Mouse (Mus musculus) layer of hippocampus, postnatal 14 days (tissue): ENCODE data around the gene Akap3. TPM values are rescaled to one million over a fixed set of nuclear protein-coding genes. Genes with fewer than 3 reads are reported as not detected.

Experiments
- DNase-seq, 2 experiments: peaks; one replicate each; pipeline ENCODE4 v3.0.0; 2021 to 2022; ENCODE audit warnings: low spot score in 2 of 2, mixed read lengths in 1 of 2
- long read RNA-seq, 2 experiments: library from polyadenylated mRNA; stranded (forward); transcript quantifications; one replicate each; pipeline ENCODE4 v2.0.0; 2021
- total RNA-seq, 2 experiments: library from RNA; stranded (reverse); gene quantifications; 2 replicates each; pipeline ENCODE4 v1.2.3; 2021

Akap3 gene
- total RNA-seq = under 1 TPM; 0.12 to 0.21 TPM
- long read RNA-seq, experiment 1 = 0 reads
- long read RNA-seq, experiment 2 = 0 reads

DNA sequence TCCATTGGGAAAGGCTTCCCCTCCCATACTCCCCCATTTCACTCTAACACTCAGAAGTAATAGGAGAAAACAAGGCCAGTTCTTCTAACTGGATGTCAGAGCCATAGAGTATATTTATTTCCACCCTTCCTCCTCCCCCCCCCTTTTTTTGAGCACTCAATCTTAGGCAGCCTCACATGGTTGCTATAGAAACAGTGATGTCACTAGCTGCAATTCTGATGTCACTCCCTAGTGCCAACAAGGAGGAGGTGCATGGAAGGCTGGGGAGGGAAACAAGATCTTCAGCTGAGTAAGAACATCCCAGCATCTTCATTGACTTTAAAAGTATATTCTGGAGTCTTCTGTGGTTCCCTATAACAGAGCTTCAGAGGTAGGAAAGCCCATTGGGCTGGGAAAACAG, at the start of gene Akap3:
Akap3 (plus strand) TSS at position 218 of the 400 bp plus-strand sequence.
- no peak for DNase-seq

DNA sequence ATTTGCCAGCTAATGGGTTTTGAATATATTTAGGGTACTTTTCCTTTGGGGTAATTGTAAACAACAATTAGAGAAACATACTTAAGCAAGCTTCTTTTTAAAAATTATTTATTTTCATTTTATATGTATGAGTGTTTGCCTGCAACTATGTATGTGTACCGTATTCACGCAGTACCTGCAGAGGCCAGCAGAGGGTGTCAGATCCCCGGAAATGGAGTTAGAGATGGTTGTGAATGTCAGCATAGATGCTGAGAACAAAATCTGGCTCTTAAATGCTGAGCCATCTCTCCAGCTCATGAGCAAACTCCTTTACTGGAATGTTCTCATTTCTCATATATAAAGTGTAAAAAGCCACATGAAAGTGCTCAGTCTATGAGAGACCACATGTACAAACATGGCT, 46.1 kb upstream of the Akap3 start:
- DNase-seq = no peak

DNA sequence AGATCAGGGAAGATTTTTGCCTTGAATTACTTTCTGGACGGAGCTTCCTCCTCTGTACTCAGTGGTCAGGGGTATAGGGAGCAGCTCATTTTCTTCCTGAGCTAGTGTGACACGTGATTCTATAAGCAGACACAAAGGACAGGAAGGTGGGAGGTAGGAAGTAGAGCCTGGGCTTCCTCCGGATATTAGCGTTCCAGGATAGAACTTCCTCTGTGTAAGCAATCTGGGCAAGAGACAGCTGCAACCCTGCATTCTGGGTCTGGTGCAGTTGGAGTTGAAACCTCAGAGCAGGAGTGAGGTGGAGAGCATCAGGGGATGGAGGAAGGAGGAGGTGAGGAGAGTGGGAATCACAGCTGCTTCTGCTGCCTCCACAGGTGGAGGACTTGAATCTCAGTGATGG, 44.8 kb upstream of the Akap3 start:
- peak in 1 of 2 experiments; percentile 11 for DNase-seq

DNA sequence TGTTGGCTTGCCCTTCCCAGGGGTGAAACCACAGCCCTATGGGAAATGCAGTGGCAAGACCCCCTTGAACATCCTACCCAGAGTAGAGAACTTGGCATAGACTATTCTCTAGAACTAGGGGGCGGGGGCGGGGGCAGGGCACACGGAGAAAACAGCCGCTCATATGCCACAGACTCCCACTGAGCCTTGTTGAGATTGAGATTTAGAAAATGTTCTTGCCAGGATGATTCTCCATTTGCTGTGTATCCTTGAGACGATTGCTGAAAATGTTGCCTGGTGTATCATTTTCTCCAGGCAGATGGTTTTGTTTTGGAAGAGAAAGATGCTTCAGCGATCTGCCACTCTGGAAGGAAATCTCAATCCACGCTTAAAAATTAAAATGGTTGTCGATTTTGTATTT, 44.3 kb upstream of the Akap3 start:
- DNase-seq = peak in 1 of 2 experiments; percentile 46

DNA sequence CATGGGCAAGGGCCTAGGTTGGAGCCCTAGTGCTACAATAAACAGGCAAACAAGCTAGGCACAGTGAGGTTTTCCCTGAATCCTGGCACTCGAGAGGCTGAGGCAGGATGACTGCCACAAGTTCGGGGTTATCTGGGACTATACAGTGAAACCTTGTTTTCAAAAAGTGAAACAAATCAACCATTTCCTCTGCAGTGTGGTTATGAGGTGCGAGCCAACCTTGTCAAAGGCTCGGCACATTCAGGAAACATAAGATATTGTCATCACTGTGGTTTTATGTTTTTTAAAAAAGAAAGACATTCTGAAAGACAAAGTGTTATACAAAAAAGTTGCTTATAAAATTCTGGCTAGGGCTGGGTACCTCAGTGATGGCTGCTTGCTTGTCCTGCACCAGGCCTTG, 41.4 kb upstream of the Akap3 start:
- no peak for DNase-seq

DNA sequence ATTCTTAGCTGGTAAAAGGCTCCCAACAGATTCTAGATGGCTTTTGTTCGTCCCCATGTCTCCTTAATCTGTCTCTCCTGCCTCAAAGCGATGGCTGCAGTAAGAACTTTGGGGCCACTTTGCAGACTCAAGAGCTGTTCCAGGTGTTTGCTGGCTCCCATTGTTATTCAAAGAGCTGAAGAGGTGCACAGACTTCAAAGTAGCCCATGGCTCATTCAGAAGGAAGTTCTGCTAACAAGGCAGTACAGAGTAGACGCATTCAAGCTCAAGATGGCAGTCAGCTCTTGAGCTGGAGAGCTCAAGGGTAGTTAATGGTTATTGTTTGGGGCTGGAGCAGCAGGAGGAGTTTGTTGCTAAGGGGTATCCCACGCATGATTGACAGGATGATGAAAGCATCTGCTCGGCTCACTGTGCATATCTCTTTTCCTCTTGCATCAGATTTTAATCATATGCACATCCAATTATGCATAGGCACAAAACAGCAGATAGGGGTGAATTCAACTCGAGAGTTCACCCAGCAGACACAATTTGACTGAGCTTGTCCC, 37.6 kb upstream of the Akap3 start:
- no peak for DNase-seq

DNA sequence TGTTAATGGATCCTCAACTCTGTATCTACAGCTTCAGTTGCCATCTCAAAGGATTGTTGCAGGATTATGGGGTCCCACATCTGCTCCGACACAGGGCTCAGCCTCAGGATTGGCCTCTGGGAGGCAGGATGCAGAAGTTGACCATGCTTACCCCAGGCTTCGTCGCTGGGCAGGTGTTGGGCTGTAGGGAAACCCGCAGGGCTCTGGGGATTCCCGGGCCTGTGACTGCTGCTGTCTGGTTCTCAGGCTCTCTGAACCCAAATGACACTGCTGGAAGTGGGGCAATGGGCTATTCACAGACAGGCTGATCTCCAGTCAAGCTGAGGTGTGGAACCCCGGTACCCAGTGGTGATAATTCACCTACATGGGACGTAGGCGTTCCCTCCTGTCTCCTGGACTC, 36.6 kb upstream of the Akap3 start:
- DNase-seq = no peak

DNA sequence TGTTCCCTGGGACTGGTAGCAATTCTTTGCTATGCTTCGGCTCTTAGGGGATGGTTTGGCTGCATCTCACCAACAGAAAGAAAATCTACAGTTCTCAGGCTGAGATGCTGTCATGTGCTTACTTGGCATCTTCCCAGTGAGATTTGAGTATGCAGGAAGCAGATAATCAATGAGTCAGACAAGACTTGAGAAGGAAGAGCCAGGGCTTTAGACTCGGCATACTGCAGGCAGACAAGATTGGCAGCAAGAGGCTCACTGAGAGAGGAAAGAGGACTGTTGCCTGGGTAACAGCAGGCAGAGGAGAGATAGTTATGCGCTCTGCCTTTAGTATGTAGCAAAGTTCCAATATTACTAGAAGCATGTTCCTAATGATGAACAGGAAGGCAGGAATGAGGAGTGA, 29.8 kb upstream of the Akap3 start:
- DNase-seq = peak in 1 of 2 experiments; percentile 29

DNA sequence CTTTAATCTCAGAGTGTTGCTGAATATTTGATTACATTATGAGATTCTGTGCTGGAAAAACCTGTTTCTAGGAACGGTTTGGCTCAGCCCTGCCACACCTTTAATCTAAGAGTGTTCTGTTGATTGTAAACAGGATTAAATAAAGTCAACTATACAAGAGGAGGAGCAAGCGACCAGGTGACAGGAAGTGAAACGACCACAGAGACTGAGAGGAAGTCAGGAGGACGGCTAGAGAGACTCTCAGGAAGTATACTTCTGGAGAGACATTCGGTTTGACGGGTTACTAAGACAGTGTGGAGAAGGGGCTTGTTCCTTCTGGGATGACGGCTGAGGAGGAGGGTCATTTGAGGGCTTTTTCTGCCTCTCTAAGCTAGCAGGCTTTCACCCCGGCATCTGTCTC, 16.3 kb upstream of the Akap3 start:
- no peak for DNase-seq

DNA sequence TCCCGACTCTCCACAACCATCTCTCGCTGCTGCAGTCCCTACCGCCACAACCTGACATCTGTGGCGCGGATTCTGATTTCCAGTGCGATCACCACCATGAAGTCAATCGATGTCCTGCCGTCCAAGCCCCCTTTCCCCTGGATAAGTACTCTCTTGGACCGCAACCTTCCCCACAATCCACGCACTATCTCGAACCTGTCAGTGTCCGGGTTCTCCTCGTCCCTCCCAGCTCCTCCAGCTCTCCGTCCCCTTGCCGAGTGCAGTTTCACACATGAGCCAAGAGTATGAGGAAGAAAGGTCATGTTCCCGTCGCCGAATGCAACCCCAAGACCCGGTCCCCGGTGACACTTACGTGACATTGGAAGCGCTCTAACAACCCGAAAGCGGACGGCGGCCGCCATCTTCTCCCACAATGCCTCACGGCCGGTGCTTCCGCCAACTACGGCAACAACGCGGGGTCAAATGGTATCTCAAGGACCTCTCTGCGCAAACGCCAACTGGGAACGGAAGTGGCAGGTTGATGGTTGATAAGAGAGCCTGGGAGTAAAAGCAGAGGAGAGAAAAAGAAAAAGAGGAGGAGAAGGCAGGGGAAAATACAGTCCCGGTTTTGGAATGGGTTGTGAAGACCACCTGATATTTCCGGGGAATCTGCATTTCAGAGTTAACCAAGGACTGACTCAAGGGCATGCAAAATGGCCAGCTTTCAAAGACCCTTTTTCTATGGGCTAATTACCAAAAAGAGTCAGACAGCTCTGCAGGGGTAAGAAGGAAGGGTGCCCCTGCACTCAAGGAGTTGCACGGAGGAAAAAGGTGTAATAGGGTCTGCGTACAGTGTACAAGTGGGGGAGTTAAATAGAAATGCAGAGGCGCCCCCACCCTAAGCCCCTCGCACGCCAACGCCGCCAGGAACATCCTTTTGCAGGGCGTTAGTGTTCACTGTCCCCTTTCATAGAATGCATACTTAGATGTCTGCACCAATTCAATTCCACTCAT, 3.9 kb upstream of the Akap3 start, which contains the start of gene Ndufa9:
Ndufa9 (minus strand) TSS at position 425 of the 993 bp plus-strand sequence.
- peak; percentile 95 to 97 for DNase-seq

DNA sequence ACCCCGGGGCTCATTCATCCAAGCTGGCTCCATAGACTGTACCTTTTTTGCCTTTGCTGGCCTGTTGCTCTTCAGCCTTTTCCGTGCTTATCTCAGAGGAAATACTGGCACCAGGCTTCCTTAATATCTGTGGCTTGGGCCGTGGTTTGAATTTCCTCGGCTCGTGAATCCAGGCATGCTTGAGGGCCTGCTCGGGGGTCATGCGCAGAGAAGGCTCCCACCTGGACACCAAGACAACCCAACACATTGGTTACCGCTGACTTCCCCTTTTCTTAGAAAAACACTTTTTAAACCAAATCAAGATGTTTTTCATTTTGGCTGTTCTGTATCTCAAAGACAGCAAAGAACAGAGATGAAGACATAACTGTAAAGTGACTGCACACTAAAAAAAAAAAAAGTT, 24.2 kb downstream of the Akap3 start:
- no peak for DNase-seq

DNA sequence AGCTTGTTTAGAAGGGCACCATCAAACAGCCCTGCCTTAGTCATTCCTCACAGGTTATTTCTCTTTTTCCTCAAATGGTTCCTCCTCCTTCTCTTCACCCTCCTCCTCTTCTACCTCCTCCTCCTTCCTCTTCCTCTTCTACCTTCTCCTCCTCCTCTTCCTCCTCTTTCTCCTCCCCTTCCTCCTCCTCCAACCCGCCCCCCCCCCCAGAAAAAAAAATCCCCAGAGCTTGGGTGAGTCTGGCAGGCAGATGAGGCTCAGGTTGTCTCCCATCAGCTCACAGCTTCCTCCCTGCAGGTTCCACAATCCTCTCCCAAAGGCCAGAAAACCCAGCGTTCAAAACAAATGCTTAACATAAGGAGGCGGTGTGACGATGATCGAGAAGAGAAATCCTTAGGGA, 54.5 kb downstream of the Akap3 start:
- no peak for DNase-seq

DNA sequence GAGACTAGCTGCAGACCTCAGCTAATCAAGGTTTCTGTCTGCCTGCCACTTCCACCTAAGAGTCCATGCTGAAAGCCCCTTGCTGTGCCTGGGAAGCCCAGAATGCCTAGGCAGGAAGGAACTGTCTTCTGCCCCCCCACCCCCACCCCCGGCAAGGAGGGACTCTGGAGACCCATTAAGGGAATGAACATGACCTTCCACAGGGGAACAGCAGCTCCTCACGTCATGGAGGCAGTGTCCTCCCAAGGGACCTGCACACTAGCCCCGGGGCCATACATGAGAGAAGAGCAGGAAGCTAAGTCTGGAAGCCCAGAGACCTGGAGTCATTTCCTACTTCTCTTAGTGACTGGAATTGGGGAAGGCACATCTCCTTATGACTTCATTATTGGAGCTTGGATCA, 55.0 kb downstream of the Akap3 start:
- no peak for DNase-seq

DNA sequence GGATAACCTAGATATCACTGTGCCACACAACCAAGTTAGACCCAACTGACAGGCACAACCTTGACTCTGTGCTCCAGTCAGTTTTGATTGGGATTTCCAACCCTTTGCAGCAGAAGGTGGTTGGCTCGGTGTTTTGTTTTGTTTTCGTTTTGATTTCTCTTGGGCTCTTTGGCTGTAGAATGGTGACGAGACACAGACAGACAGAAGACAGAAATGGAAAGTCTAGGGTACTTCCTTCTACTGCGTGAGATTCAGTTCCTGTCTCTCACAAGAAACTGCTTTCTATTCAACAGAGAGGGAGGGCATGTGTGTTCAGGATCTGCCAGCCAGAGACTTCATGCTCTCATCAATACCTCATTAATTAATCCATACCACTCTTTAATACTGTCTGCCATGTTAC, 57.8 kb downstream of the Akap3 start:
- DNase-seq = no peak

DNA sequence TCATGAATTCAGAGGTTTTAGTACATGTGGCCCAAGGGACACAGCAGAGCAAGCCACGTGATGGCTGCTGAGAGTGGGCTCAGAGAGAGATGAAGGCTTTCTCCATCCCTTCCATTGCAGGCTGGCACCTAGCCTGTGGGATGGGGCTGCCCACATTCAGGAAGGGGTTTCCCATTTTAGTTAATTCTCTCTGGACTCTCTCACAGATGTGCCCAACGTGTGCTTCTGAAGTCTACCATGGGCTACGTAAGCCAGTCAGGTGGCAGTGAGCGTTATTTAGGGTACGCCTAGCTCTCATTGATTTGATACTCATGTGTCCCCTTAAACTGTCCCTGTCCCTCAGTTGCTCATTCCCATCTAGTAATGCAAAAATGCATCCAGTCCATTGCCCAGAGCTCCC, 62.0 kb downstream of the Akap3 start:
- DNase-seq = no peak

DNA sequence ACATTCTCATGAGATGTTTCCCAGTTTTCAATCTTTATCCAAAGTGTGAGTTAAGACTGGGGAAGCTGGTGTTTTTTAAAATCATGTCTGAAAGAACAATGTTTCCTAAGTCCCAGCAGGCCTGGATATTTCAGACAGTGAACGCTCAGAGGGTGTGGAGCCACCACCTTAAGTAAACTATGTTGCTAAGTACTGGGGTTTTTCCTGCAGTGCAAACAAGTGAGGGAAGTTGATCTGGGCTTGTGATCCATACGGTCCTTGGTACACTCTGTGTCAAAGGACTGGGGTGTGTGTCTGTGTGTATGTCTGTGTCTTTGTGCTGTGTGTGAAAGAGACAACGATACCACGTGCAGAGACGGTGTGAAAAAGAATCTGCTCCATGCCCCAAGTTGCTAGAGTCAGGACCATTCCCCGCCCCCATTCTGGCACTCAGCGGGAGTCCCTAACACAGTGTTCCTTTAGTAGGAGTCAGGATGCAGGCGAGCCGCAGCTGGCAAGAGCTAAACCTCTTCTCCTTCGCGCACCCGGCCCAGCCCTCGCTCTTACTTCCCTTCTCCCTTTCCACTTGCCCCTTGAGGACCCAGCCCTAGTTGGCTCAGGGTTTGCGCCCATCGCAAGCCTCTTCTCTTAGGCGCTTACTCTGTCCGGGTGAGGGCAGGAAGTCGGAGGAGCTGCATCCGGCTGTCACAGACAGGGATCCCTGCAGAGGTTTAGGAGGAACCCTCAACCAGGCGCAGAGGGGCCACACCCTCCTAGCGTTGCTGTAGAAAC, 68.4 kb downstream of the Akap3 start, which contains the start of gene Dyrk4:
Dyrk4 (minus strand) TSS at position 729 of the 771 bp plus-strand sequence.
- peak in 1 of 2 experiments; percentile 21 for DNase-seq

Other genes starting within 250 kb of the Akap3 start
- gene Kcna1, start 206.7 kb upstream of the Akap3 start, total RNA-seq = 10 to 100 TPM; 82.0 to 90.5 TPM
- gene Kcna6, start 112.4 kb upstream of the Akap3 start, total RNA-seq = 10 to 100 TPM; 47.9 to 48.4 TPM
- 100 to 1,000 TPM; 162 to 163 TPM for gene Ndufa9, start 4.0 kb upstream of the Akap3 start, total RNA-seq
- gene Dyrk4, start 68.7 kb downstream of the Akap3 start, total RNA-seq = under 1 TPM; 0.30 to 0.50 TPM
- 1 to 10 TPM; 3.0 to 3.5 TPM for gene Rad51ap1, start 86.5 kb downstream of the Akap3 start, total RNA-seq
- 10 to 100 TPM; 38.3 to 42.9 TPM for gene D6Wsu163e, start 86.9 kb downstream of the Akap3 start, total RNA-seq
- gene Fgf6, start 162.5 kb downstream of the Akap3 start, total RNA-seq = not detected
- gene Fgf23, start 219.8 kb downstream of the Akap3 start, total RNA-seq = under 1 TPM in 1 of 2 experiments, not detected in 1; 0.69 TPM